Mouse (Mus musculus): ENCODE results near the gene Fhit. TPM values are rescaled to one million over a fixed set of nuclear protein-coding genes. Genes with fewer than 3 reads are reported as not detected.
A peak's percentile ranks its signal among the peaks of the same experiment; 100 is the strongest.

Fhit gene
- total RNA-seq, 2 experiments from 2014 or later: 1.7 to 2.0 TPM

- no peak for DNase-seq
Observed at GRCm38 (mm10) chr14:9671776-9672175, 1490.1 kb downstream of the Fhit start.

- DNase-seq: no peak
Observed at GRCm38 (mm10) chr14:9669766-9670165, 1492.1 kb downstream of the Fhit start.

GRCm38 (mm10) chr14:9658445-9658844 lies 1503.4 kb downstream of the Fhit start:
- no peak for DNase-seq

- no peak for DNase-seq
Observed at GRCm38 (mm10) chr14:9651417-9651816, 1510.4 kb downstream of the Fhit start.

GRCm38 (mm10) chr14:9648416-9648815 lies 1513.4 kb downstream of the Fhit start:
- no peak for DNase-seq

GRCm38 (mm10) chr14:9646233-9646632 lies 1515.6 kb downstream of the Fhit start:
- DNase-seq: no peak

GRCm38 (mm10) chr14:9644216-9645166 lies 1517.3 kb downstream of the Fhit start:
- no peak for DNase-seq

- DNase-seq: no peak
Observed at GRCm38 (mm10) chr14:9643700-9644099, 1518.1 kb downstream of the Fhit start.

GRCm38 (mm10) chr14:9642628-9643027 lies 1519.2 kb downstream of the Fhit start:
- DNase-seq: no peak

- DNase-seq: no peak
Observed at GRCm38 (mm10) chr14:9642068-9642467, 1519.8 kb downstream of the Fhit start.

GRCm38 (mm10) chr14:9634247-9634991 lies 1527.4 kb downstream of the Fhit start:
- no peak for DNase-seq

- no peak for DNase-seq
Observed at GRCm38 (mm10) chr14:9632537-9632936, 1529.3 kb downstream of the Fhit start.

- DNase-seq: no peak
Observed at GRCm38 (mm10) chr14:9623219-9624043, 1538.4 kb downstream of the Fhit start.

- peak; percentile 9 for DNase-seq
Observed at GRCm38 (mm10) chr14:9620902-9621540, 1540.8 kb downstream of the Fhit start.

GRCm38 (mm10) chr14:9619840-9620239 lies 1542.0 kb downstream of the Fhit start:
- DNase-seq: no peak

GRCm38 (mm10) chr14:9613126-9613525 lies 1548.7 kb downstream of the Fhit start:
- DNase-seq: no peak

GRCm38 (mm10) chr14:9609120-9609519 lies 1552.7 kb downstream of the Fhit start:
- DNase-seq: no peak

GRCm38 (mm10) chr14:9606584-9607377 lies 1555.1 kb downstream of the Fhit start:
- DNase-seq: no peak

- no peak for DNase-seq
Observed at GRCm38 (mm10) chr14:9600271-9600670, 1561.6 kb downstream of the Fhit start.

GRCm38 (mm10) chr14:9597460-9597977 lies 1564.3 kb downstream of the Fhit start:
- DNase-seq: no peak

GRCm38 (mm10) chr14:9589121-9589520 lies 1572.7 kb downstream of the Fhit start:
- DNase-seq: no peak

Measured in gastrocnemius, postnatal 25 days (tissue).